Mouse (Mus musculus): Measurements from ENCODE around the gene Ppp1ca. TPM values are rescaled to one million over a fixed set of nuclear protein-coding genes. Genes with fewer than 3 reads are reported as not detected.

Gene Ppp1ca
- total and polyA plus RNA-seq, 3 experiments = 272 to 406 (median 313) TPM

DNA sequence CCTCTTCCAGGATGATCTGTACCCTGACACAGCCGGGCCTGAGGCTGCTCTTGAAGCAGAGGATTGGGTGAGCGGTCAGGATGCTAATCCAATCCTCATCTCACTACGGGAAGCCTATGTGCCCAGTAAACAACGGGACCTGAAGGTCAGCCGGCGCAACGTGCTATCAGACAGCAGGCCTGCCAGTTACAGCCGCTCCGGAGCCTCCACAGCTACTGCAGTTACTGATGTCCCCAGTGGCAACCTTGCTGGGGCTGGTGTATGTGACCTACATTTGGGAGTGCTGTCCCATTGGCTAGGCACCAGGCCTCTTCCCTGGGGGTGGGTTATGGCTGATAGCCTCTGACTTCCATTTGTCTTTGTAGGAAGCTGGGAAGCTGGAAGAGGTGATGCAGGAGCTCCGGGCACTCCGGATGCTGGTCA lies 38.6 kb upstream of the Ppp1ca start, which contains the start of gene Ptprcap:
Gene Ptprcap (plus strand): TSS at position 373 of the 423 bp plus-strand sequence.
- Histone ChIP-seq H3K27me3 (ENCODE audit: control insufficient read depth, insufficient read depth, low read length) (no peaks in the 10 kb centered on the region), H3K4me3 (no peak within 1 kb of the TSS), H3K79me2 (replicated peaks; ENCODE audit: control insufficient read depth, insufficient read depth, low read length) (no peaks in the 10 kb centered on the region), H3K27ac (peak within 1 kb of the TSS; percentile 40; the same call in 1 of the 2 replicates), H3K36me3 (ENCODE audit: control insufficient read depth, insufficient read depth, low read length) (no peaks in the 10 kb centered on the region), H3K9ac (ENCODE audit: low read depth, low read length) (no peak within 1 kb of the TSS), H3K4me1 (ENCODE audit: control insufficient read depth, insufficient read depth, low read length) (peaks cover 7% of the 10 kb centered on the region)
- peak in 1 of 2 experiments; percentile 57 for DNase-seq
- no peak for TF ChIP-seq CTCF (IDR thresholded peaks at IDR 0.05)
- no peak for TF ChIP-seq POLR2A (IDR thresholded peaks at IDR 0.05; ENCODE audit: insufficient read depth, low read depth, low read length)
- TF ChIP-seq EP300 (IDR thresholded peaks at IDR 0.05; ENCODE audit: insufficient read depth, low read depth, low read length) = no peak
- WGBS = 40% methylated on average over 11 of the region's 11 CpGs
- intact Hi-C loops (cut with DNase I) = no loop called here

DNA sequence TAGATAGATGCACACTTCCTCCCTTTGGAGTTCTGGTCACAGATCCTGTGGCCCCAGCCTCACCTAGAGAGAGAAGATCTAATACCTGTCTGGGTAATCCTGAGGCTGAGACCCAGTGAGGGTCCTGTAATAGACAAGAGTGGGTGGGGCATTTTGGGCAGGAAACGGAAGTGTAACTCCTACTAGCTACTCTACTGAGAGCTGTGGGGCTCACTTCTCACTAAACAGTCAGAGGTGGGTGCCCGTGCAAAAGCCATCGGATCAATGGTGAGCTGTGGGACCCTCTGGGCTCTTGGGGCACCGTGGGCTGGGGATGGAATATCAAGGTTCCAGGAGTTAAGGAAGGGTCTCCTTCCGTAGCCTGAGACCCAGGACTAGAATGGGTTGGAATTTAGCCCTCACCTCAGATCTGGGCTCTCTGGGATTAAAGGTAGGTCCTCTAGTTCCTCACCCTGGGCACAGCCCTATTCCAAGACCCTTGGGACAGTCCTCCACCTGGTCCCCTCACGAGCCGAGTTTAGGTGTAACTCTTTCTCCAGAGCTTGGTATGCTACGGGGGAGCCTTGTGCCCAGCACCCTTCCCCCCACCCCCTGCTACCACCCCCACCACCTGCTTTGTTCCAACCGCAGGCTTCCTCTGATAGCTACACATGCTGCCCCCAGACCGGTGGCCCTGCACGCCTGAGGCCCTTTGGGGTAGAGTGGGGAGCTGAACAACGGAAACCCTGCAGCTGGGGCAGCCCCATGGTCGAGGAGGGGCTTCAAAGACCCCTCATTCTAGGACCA lies 37.2 kb upstream of the Ppp1ca start:
- WGBS = 63% methylated on average over 13 of the region's 13 CpGs
- no peak for DNase-seq
- TF ChIP-seq POLR2A (IDR thresholded peaks at IDR 0.05; ENCODE audit: insufficient read depth, low read depth, low read length) (no peak), CTCF (IDR thresholded peaks at IDR 0.05) (no peak), EP300 (IDR thresholded peaks at IDR 0.05; ENCODE audit: insufficient read depth, low read depth, low read length) (no peak)
- no peaks in the 10 kb centered on the region for H3K79me2 ChIP-seq (replicated peaks; ENCODE audit: control insufficient read depth, insufficient read depth, low read length)
- H3K4me1 ChIP-seq (ENCODE audit: control insufficient read depth, insufficient read depth, low read length) = peaks cover 7% of the 10 kb centered on the region
- no peak overlapping the region for H3K9ac ChIP-seq (ENCODE audit: low read depth, low read length)
- H3K36me3 ChIP-seq (ENCODE audit: control insufficient read depth, insufficient read depth, low read length) = no peaks in the 10 kb centered on the region
- no peaks in the 10 kb centered on the region for H3K27me3 ChIP-seq (ENCODE audit: control insufficient read depth, insufficient read depth, low read length)
- no peak overlapping the region for H3K4me3 ChIP-seq
- H3K27ac ChIP-seq = no peak overlapping the region
- intact Hi-C loops (cut with DNase I) = no loop called here

DNA sequence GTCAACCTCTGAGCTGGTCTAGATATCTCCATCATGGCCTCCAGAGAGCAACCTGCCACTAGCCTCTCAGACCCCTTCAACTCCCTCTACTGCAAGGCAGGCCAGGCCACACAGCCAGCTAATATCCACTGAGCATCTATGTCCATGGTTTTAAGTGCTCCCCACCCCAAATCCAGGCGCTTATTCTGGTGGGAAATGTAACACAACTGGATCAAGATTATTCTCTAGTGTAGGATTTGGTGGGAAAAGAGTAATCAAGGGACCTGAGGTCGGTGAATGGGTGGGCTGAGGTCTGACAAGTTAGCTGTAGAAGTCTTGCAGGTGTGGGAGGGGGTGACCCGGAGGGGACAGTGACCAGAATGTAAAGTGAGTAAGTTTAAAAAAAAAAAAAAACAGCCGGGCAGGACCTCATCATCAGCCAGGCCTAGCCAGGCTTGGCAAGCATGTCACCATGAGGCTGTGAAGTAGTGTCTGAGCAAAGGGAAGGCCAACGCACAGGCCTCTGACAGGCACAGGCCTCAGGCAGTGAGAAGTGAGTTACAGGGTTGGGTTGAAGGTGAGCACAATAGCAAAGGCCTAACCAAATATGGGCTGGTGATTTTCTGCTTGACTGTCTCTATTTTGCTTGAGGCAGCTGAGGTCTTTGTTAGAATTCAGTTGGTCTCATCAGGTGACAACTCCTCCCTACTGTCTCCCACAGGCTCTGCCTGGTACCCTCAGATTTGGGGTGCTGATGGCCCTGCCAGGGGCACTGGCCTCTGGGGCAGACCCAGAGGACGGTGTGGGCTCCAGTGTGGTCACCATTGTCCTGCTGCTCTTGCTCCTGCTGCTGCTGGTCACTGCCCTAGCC lies 36.4 kb upstream of the Ppp1ca start:
- Histone ChIP-seq H3K9ac (ENCODE audit: low read depth, low read length) (no peak overlapping the region), H3K4me1 (ENCODE audit: control insufficient read depth, insufficient read depth, low read length) (peaks cover 3% of the 10 kb centered on the region), H3K79me2 (replicated peaks; ENCODE audit: control insufficient read depth, insufficient read depth, low read length) (no peaks in the 10 kb centered on the region), H3K4me3 (no peak overlapping the region), H3K27me3 (ENCODE audit: control insufficient read depth, insufficient read depth, low read length) (no peaks in the 10 kb centered on the region), H3K27ac (no peak overlapping the region), H3K36me3 (ENCODE audit: control insufficient read depth, insufficient read depth, low read length) (no peaks in the 10 kb centered on the region)
- TF ChIP-seq CTCF (IDR thresholded peaks at IDR 0.05) (no peak), POLR2A (IDR thresholded peaks at IDR 0.05; ENCODE audit: insufficient read depth, low read depth, low read length) (0 out of 2 replicates have a peak, but pooled peaks have one; percentile 19), EP300 (IDR thresholded peaks at IDR 0.05; ENCODE audit: insufficient read depth, low read depth, low read length) (no peak)
- intact Hi-C loops (cut with DNase I) = no loop called here
- 72% methylated on average over 6 of the region's 6 CpGs for WGBS
- DNase-seq = no peak

DNA sequence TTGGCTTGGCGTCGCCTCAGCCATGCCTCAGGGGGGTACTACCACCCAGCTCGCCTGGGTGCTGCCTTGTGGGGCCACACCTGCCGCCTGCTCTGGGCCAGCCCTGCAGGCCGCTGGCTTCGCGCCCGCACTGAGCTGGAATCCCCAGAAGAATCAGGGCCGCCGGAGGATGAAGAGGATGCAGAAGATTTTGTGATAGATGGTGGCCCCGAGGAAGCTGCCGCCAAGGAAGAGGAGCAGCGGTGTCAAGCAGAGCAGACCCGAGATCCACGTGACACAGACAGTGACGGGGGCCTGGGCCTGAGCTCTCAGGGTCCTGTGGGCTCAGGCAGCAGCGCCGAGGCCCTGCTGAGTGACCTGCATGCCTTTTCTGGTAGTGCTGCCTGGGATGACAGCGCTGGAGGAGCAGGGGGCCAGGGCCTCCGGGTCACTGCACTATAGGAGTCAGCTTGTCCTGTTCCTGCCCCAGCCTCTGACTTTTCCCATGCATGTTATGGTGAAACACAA lies 35.7 kb upstream of the Ppp1ca start:
- WGBS = 76% methylated on average over 20 of the region's 20 CpGs
- H3K79me2 ChIP-seq (replicated peaks; ENCODE audit: control insufficient read depth, insufficient read depth, low read length) = no peaks in the 10 kb centered on the region
- no peak for DNase-seq
- H3K9ac ChIP-seq (ENCODE audit: low read depth, low read length) = no peak overlapping the region
- intact Hi-C loops (cut with DNase I) = no loop called here
- TF ChIP-seq EP300 (IDR thresholded peaks at IDR 0.05; ENCODE audit: insufficient read depth, low read depth, low read length) (no peak), POLR2A (IDR thresholded peaks at IDR 0.05; ENCODE audit: insufficient read depth, low read depth, low read length) (no peak), CTCF (IDR thresholded peaks at IDR 0.05) (no peak)
- H3K27ac ChIP-seq = no peak overlapping the region
- H3K4me3 ChIP-seq = no peak overlapping the region
- H3K27me3 ChIP-seq (ENCODE audit: control insufficient read depth, insufficient read depth, low read length) = no peaks in the 10 kb centered on the region
- no peaks in the 10 kb centered on the region for H3K36me3 ChIP-seq (ENCODE audit: control insufficient read depth, insufficient read depth, low read length)
- H3K4me1 ChIP-seq (ENCODE audit: control insufficient read depth, insufficient read depth, low read length) = peaks cover 3% of the 10 kb centered on the region

- peaks cover 3% of the 10 kb centered on the region; the same call in 1 of the 2 replicates for H3K4me1 ChIP-seq (ENCODE audit: control insufficient read depth, insufficient read depth, low read length)
- no peaks in the 10 kb centered on the region for H3K27me3 ChIP-seq (ENCODE audit: control insufficient read depth, insufficient read depth, low read length)
- WGBS = 85% methylated on average over 12 of the region's 12 CpGs
- H3K27ac ChIP-seq = no peak overlapping the region
- intact Hi-C loops (cut with DNase I) = no loop called here
- no peaks in the 10 kb centered on the region for H3K79me2 ChIP-seq (replicated peaks; ENCODE audit: control insufficient read depth, insufficient read depth, low read length)
- no peak for TF ChIP-seq POLR2A (IDR thresholded peaks at IDR 0.05; ENCODE audit: insufficient read depth, low read depth, low read length)
- TF ChIP-seq EP300 (IDR thresholded peaks at IDR 0.05; ENCODE audit: insufficient read depth, low read depth, low read length) = no peak
- H3K4me3 ChIP-seq = no peak overlapping the region
- H3K9ac ChIP-seq (ENCODE audit: low read depth, low read length) = no peak overlapping the region
- no peaks in the 10 kb centered on the region for H3K36me3 ChIP-seq (ENCODE audit: control insufficient read depth, insufficient read depth, low read length)
- DNase-seq = no peak
Measured at GRCm38 (mm10) chr19:4156771-4157170, 35.1 kb upstream of the Ppp1ca start.

All from heart, adult 2 months (tissue).